Mouse (Mus musculus) brain, adult 2 months (tissue): Measurements from ENCODE around the gene Meis1.

Experiments
- DNase-seq: peaks from one replicate; pipeline ENCODE4 v3.0.0; 2011; ENCODE audit warnings: low read depth, low spot score

Gene Meis1

GRCm38 (mm10) chr11:19018489-19019203 lies at the start of gene Meis1:
Gene Meis1 (minus strand): TSS chr11:19018985.
- peak; percentile 98 for DNase-seq

- DNase-seq, result no peak
Measured at GRCm38 (mm10) chr11:19067334-19067733, 48.5 kb upstream of the Meis1 start.

- no peak for DNase-seq
Measured at GRCm38 (mm10) chr11:19049276-19049675, 30.5 kb upstream of the Meis1 start.

DNA sequence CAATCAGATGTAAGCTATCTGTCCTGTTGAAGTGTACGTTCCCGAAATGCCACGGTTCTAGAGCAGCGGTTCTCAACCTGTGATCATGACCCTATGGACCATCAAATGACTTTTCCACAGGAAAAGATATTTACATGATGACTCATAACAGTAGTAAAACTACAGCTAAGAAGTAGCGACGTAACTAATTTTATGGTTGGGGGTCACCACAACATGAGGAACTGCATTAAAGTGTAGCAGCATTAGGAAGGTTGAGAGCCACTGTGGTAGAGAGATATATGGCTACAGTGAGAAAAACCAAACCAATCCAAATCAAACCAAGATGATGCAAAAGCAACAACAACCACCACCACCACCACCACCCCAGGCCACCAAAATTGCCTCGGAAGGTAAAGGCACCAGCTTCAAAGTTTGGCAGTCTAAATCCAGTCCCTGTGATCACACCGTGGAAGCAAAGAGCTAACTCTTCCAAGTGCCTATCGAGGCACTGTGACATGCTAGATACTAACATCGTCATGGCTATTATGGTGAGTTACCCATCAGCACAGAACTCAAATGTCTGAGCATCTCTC lies 17.9 kb upstream of the Meis1 start:
- no peak for DNase-seq

DNA sequence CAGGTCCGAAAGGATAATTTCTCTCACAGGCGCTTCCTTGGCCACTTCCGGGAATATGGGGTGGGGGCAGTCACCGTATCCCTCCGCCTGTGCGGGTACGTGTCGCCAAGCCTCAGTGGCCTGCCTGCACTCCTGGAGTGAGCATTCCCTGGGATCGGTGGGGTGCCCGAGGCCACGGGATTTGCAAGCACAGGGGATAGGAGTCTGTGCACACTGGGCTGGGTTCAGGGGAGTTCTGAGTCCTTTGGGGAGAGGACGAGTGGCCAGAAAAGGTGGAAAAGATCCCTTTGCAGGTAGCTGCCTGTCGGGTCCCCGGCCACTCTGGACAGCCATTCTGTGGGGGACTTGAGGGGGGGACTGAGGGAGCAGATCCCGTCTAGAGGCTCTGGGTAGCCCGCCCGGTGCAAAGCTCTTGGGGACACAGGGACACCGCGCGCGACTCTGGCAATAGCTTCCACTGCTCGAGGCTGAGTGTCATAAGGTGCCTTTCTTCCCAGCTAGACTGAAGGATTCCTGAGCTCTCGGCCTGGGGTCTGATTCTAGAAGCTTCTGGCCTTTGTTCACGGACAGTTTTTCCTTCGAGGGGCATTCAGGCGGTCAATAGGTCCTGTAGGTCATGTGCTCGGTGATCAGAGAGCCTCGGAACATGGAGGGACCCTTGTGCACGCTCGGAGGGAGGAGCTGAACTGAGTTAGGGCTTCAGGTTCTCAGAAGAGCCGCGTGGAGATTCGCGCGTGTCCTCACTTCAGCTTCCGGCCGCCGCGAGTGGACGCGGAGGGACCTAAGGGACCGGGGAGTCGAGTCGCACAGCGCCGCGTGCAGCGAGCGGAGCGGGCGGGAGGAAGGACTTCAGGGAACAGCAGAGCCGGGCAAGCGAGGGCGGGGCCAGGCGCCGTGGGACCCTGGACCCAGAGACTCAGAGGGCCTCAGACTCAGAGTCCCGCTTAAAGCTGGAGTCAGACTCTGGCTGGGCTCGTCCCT lies 8.1 kb upstream of the Meis1 start:
- DNase-seq, result peak; percentile 75

DNA sequence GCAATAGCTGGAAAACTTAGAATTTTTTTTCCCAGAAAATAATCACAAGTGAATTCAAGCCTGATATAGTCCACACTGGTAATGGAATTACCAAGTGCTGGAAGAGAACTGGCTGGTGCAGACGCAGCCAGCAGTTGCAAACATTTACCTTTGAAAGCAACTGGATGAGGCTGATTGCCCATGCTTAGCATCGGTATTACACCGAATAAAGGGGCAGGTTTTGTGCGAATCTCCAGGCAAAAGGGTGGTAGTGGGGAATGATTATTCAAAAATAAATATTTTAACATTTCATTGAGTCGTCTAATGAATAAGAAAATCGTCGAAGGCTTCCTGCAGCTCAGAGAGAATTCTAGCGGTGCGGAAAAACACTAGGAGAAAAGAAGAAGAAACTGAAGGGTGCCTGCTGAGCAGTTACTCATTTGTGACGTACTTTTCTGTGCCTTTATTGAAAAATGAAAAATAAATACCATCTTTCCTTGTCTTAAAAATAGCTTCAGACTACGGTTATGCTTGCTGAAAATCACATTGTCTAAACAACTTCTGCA lies 7.3 kb upstream of the Meis1 start:
- no peak for DNase-seq

DNA sequence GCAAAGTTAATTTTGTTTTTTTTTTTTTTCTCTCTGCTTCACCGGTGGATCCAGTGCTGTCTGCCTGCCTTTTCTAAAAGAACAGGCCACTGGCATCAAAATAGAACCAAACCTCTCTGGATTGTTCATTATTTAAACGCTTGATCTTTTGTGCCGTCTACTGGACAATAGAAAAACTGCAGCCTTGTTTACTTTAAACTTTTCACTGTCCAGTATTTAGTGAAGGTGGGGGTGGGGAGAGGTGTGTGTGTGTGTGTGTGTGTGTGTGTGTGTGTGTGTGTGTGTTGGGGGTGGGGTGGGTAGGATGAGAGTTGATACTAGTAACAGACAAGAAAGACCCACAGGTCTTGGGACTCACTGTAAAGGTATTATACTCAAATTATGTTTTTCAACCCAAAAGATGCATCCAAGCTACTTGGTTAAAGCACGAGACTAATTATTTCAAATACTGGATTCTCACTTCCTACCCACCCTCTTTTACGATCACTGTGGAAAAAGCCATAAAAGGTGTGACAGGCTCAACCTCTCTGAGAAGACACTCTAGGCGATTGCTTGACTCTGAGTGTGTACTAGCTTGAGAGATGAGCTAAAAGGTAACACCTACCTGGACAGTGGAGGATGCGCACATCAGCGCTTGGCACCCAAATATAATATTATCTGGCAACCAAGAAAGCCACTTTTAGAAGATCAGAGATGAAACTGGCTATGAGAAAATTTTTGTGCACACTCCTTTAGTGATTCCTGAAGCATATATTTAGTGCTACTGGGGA lies 5.9 kb upstream of the Meis1 start:
- DNase-seq, result peak; percentile 86

- DNase-seq, result no peak
Measured at GRCm38 (mm10) chr11:19023356-19023755, 4.6 kb upstream of the Meis1 start.

- no peak for DNase-seq
Measured at GRCm38 (mm10) chr11:19022576-19022975, 3.8 kb upstream of the Meis1 start.

GRCm38 (mm10) chr11:19020951-19021710 lies 2.3 kb upstream of the Meis1 start:
- no peak for DNase-seq

DNA sequence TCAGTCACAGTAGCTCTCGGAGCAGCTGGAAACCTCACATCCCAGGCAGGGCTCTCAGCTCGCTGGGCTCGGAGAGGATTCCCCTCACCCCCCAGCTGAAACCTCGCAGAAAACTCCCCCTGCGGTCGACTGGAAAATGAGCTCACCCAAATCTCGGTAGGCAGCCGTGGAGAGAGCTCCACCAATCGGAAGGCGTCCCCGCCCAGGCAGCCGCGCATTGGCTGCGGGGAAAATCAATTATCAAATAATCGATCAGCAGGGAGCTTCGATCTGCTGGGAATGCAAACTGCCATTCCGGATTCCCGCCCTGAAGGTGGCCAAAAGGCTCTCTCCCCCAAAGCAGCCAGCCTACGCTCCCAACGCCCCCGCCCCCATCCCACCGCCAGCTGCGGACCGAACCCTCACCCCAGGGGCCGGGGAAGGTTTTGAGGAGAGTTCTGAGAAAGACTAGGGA lies 1.6 kb upstream of the Meis1 start:
- peak; percentile 99 for DNase-seq

GRCm38 (mm10) chr11:19019204-19020171 lies 703 bp upstream of the Meis1 start:
- DNase-seq, result no peak

DNA sequence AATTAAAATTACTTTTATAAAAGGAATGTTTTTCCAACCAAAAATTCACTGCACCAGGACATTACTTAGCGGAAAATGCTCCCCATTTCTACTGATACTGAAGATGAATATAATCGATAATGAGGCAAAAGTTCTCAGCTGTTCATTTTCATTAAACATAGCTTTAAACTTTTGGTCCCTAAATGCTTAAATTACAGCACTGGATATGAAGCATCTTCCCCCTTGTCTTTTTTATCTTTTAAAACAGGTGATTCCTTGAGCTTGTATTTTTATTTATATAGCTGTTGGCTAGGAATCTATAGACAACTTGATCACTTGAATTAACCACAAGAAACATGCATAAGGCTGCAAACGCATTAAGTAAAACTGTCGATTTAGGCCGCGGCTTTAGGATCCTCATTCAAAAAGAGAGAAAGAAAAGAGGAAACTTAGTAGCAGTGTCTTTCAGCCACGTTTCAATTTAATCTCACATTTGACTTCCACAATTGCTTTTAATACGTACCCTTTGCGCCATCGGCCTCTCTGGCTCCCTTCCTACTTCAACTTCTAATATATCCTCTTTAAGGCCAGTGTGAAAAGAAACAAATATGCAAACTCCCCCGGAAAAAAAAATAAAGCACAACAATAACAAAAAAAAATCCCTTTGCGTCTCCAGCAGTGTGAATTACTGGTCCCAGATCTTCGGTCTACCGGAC lies 919 bp downstream of the Meis1 start:
- no peak for DNase-seq

DNA sequence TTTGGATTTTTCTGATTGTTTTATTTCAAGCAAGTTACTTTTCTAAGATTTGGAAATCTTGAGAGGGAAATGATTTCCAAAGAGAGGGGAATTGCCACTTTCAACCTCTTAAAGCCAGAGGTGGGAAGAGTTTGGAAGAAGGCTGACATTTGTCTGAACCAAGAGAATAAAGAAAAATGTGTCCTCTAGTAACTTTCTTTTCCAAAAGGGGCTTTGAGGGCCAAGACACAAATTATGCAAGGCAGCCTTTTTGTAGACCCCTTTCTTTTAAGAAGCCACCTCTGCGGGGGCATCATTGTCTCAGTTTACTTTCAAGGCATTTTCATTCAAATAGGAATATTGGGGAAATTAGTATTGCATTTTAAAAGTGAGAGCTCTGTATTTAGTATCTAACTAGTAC lies 1.5 kb downstream of the Meis1 start:
- DNase-seq, result no peak

DNA sequence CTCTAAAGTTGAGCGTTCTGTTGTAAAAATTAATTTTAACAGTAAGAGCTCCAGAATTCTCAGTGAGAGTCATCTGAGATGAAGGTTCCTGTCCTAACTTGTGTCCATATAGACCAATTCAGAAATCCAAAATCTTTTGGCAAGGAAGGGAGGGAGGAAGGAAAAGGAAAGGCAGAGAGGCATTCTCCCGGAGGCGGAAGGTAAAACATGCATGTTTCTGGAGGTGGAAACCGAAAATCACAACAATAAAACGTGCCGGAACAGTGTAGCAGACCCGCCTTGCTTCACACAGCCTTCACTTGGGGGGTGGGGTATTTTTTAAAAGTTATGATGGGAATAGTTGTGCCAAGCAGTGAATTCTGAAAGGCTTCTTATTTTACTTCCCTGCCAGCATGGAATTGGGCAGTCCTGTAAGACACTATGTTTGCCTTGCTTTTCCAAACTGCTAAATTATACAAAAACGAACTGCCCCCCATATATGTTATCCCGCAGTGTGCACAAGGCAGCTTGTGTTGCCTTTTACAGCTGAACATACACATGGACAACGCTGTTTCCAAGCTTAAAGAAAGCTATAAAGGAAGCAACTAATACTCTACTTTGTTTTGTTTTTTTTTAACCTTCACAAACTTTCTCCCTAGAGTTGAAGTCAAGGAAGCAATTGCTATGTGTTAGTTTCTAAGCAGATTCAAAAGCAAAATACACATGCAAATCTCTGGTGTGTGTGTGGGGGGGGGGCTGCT lies 2.1 kb downstream of the Meis1 start:
- DNase-seq, result no peak

- DNase-seq, result no peak
Measured at GRCm38 (mm10) chr11:19015731-19016461, 2.9 kb downstream of the Meis1 start.

GRCm38 (mm10) chr11:19015381-19015730 lies 3.4 kb downstream of the Meis1 start:
- DNase-seq, result no peak
